Mouse (Mus musculus) myocyte (in vitro differentiated cells): ENCODE measurements around the gene Rsc1a1.

Experiments
- MAX ChIP-seq: IDR thresholded peaks from one replicate; pipeline ENCODE4 v1.6.1; 2011; ENCODE audit warnings: low read depth, mild to moderate bottlenecking, control low read depth
- MYOD1 ChIP-seq, 3 experiments: IDR thresholded peaks; one replicate each; pipeline ENCODE4 v1.6.1; 2011; ENCODE audit warnings: control low read depth in 2 of 3, low read depth in 2 of 3, mild to moderate bottlenecking in 2 of 3, moderate library complexity in 1 of 3; ENCODE audit not compliant: insufficient read length in 2 of 3, control insufficient read depth in 1 of 3
- MYOG ChIP-seq, 3 experiments: IDR thresholded peaks; one replicate each; pipeline ENCODE4 v1.6.1; 2011; ENCODE audit warnings: control low read depth in 2 of 3, low read depth in 2 of 3, mild to moderate bottlenecking in 2 of 3; ENCODE audit not compliant: insufficient read length in 2 of 3, control insufficient read depth in 1 of 3, insufficient read depth in 1 of 3
- POLR2A ChIP-seq: IDR thresholded peaks from one replicate; pipeline ENCODE4 v1.6.1; 2011; ENCODE audit warnings: low read depth, mild to moderate bottlenecking, control low read depth, moderate library complexity; ENCODE audit not compliant: insufficient read length
- POLR2AphosphoS2 ChIP-seq: IDR thresholded peaks from one replicate; pipeline ENCODE4 v1.6.1; 2011; ENCODE audit warnings: low read depth, control low read depth; ENCODE audit not compliant: insufficient read length
- USF1 ChIP-seq: IDR thresholded peaks from one replicate; pipeline ENCODE4 v1.6.1; 2011; ENCODE audit warnings: low read depth, mild to moderate bottlenecking, control low read depth, moderate library complexity

DNA sequence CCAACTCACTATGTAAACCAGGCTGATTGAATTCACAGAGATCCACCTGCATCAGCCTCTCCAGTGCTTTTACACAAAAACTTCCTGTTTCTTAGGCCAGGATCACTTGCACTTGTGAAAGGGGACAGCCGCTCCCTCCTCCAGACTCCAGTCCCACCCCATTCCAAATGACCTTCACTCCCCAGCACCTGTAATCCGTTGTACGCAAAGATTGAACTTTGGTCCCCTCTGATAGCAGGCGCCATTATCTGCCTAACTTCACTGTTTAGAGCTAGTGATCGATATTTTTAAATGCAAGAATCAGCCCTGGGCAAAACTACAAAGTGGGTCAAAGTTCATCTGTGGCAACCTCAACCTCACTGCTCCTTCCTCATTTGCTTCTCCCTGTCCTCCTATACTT lies 46.4 kb upstream of the Rsc1a1 start:
- TF ChIP-seq POLR2A (no peak), MAX (no peak), MYOD1 (IDR thresholded peaks at IDR 0.05; ENCODE audit: control insufficient read depth in 1 of 3, insufficient read length in 2 of 3, low read depth in 2 of 3) (no peak), POLR2AphosphoS2 (no peak), MYOG (IDR thresholded peaks at IDR 0.05; ENCODE audit: control insufficient read depth in 1 of 3, insufficient read depth in 1 of 3, insufficient read length in 2 of 3, low read depth in 2 of 3) (no peak), USF1 (no peak)
